Mouse (Mus musculus) cerebellum, postnatal 25 days (tissue): ENCODE results near the gene Zfp768.

Experiments used
- DNase-seq, 2 experiments: peaks; one replicate each; pipeline ENCODE4 v3.0.0; 2021; ENCODE audit warnings: mixed read lengths in 2 of 2

The Zfp768 gene

GRCm38 (mm10) chr7:127296786-127297555, 48.4 kb downstream of the Zfp768 start:
- DNase-seq: no peak

GRCm38 (mm10) chr7:127296098-127296497, 49.3 kb downstream of the Zfp768 start, which contains the start of gene Itgal:
Itgal (plus strand) TSS chr7:127296260.
- no peak for DNase-seq
